Mouse (Mus musculus): ENCODE results near the gene Scgb2a2.
"Not testable (repeated sequence)": the region's sequence is repeated elsewhere in the genome, so short reads cannot be mapped to it uniquely, and the experiment has no call there.

The Scgb2a2 gene

GRCm38 (mm10) chr19:9847262-9847661 lies at the start of gene Scgb2a2:
Gene Scgb2a2 (plus strand): TSS chr19:9847562.
- no peak for DNase-seq (ENCODE audit: low spot score)

GRCm38 (mm10) chr19:9836581-9837340 lies 10.6 kb upstream of the Scgb2a2 start:
- peak; percentile 55 for DNase-seq (ENCODE audit: low spot score)

GRCm38 (mm10) chr19:9837341-9837715 lies 10.0 kb upstream of the Scgb2a2 start:
- no peak for DNase-seq (ENCODE audit: low spot score)

GRCm38 (mm10) chr19:9849368-9850075 lies 2.2 kb downstream of the Scgb2a2 start:
- DNase-seq (ENCODE audit: low spot score), result not testable (repeated sequence)

- DNase-seq (ENCODE audit: low spot score), result not testable (repeated sequence)
Observed at GRCm38 (mm10) chr19:9860821-9861220, 13.5 kb downstream of the Scgb2a2 start.

GRCm38 (mm10) chr19:9864856-9865255 lies 17.5 kb downstream of the Scgb2a2 start:
- DNase-seq (ENCODE audit: low spot score), result no peak

- DNase-seq (ENCODE audit: low spot score), result no peak
Observed at GRCm38 (mm10) chr19:9865466-9865865, 18.1 kb downstream of the Scgb2a2 start.

- no peak for DNase-seq (ENCODE audit: low spot score)
Observed at GRCm38 (mm10) chr19:9878186-9878835, 30.9 kb downstream of the Scgb2a2 start.

- DNase-seq (ENCODE audit: low spot score), result no peak
Observed at GRCm38 (mm10) chr19:9886348-9886747, 39.0 kb downstream of the Scgb2a2 start.

GRCm38 (mm10) chr19:9886771-9887170 lies 39.4 kb downstream of the Scgb2a2 start:
- DNase-seq (ENCODE audit: low spot score), result no peak

- DNase-seq (ENCODE audit: low spot score), result no peak
Observed at GRCm38 (mm10) chr19:9896067-9896466, 48.7 kb downstream of the Scgb2a2 start.

GRCm38 (mm10) chr19:9898339-9899066 lies 51.1 kb downstream of the Scgb2a2 start:
- no peak for DNase-seq (ENCODE audit: low spot score)

- DNase-seq (ENCODE audit: low spot score), result peak; percentile 98
Observed at GRCm38 (mm10) chr19:9899072-9899779, 51.9 kb downstream of the Scgb2a2 start, which contains the start of gene Incenp. Gene Incenp (minus strand): TSS chr19:9899551.

- no peak for DNase-seq (ENCODE audit: low spot score)
Observed at GRCm38 (mm10) chr19:9899780-9900146, 52.4 kb downstream of the Scgb2a2 start.

GRCm38 (mm10) chr19:9900696-9901095 lies 53.3 kb downstream of the Scgb2a2 start:
- DNase-seq (ENCODE audit: low spot score), result not testable (repeated sequence)

Measured in lung, postnatal 25 days (tissue).